Mouse (Mus musculus) cerebellum, postnatal 4 days (tissue): ENCODE data around the gene Nol10.

Experiments
- DNase-seq, 2 experiments: peaks; one replicate each; pipeline ENCODE4 v3.0.0; 2022; ENCODE audit warnings: low spot score in 2 of 2, mixed read lengths in 1 of 2

Nol10 gene

GRCm38 (mm10) chr12:17406825-17407224 is 58.6 kb downstream of the Nol10 start:
- no peak for DNase-seq

- no peak for DNase-seq
Observed at GRCm38 (mm10) chr12:17408312-17408711, 60.1 kb downstream of the Nol10 start.

DNA sequence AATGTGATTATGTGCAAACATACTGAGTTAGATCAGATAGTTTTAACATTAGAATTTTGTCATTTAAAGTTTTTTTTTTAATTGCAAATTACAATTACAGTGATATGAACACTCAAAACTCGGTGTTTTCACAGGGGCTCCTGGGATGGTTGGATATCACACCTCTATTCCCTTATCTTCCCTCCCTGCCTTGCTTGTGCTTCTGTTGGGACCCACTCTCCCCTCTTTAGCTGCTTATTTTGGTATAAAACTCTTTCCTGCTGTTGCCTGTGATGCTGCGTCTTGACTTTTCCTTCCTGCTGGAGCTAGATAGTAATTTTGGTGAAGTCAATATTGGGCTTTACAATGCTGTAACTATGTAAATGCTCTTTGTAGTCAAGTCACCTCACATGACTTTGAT is 63.0 kb downstream of the Nol10 start:
- no peak for DNase-seq

GRCm38 (mm10) chr12:17411797-17412526 is 63.7 kb downstream of the Nol10 start:
- no peak for DNase-seq

GRCm38 (mm10) chr12:17414734-17415133 is 66.5 kb downstream of the Nol10 start:
- DNase-seq, result no peak

DNA sequence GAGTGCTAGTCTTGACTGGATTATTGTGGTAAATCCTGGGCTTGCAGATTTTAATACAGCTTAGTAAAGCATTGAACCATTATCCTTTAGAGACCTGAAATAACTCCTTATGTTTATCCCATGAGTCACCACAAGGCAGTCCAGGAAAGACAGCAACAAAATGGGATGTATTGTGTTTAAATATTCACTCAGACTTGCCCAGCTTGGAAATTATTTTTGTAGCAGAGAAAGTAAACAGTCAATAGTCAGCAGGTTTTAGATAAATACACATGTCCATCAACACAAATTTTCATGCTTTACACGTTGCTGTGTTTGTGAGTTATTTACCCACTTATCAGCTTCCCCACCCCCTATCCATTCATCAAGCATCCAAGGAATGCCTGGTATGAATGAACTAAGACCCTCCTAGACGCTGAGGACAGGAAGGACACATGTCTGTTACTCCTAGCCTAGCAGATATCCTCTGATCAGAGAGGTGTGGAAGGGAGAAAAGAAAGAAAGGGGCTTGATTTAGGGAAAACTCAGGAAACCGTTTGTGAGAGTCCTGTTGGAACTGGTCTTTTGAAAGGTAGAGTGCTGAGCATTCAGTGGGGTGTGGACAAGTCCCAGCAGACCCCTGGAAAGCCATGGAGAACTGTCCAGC is 72.0 kb downstream of the Nol10 start:
- DNase-seq, result no peak

GRCm38 (mm10) chr12:17425254-17426169 is 77.3 kb downstream of the Nol10 start:
- DNase-seq, result no peak

DNA sequence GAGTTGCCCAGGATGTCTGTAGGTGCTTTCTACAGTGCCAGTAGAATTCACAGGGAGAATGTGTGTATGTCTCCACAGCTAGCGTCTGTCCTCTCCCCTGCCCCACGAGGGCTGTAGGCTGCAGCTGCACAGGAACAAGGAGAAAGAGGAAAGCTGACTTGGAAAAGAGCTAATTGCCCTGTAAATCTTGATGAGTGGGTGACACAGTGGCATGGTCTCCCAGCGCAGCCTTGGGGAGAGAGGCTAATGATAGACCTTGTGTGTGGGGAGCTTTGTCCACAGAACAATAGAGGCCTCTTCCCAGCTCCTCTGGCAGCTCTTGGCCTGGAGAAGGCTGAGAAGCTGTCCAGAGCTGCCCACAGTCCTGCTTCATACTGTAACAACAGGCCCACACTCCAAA is 78.5 kb downstream of the Nol10 start:
- DNase-seq, result no peak

DNA sequence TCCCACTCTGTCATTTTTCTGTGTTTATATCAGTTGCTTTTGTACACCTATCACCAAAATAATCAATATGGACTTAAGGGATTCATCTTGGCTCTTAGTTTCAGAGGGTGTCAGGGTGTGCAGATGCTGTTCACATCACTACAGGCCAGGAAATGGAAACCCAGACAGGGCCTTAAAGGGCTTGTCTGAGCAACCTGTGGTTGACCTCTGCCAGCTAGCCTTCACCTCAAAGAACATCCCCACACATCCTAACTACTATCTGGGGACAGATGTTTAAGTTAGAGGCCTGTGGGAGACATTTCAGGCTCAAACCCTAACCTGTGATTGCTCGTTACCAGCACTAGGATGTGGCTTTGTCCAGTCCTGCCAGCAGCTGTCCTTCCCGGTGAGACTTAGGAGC is 82.3 kb downstream of the Nol10 start:
- no peak for DNase-seq

DNA sequence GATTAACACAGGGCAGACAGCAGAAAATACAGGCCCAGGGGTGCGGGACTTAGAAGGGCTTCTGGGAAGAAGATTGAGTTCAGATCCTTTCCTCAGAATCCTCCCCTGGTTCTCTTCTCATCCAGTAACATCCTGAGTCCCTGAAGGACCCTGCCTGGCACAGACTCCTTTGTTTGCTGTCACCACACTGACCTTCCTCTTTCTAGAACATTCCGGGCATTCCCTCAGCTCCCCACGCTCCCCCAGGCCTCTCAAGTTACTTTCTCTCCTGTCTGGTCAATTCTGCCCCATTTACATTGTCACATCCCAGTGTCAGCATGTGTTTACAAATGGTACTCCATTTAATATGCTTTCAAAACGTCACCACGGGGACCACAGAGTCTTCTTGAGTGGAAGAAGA is 82.9 kb downstream of the Nol10 start:
- DNase-seq, result no peak

DNA sequence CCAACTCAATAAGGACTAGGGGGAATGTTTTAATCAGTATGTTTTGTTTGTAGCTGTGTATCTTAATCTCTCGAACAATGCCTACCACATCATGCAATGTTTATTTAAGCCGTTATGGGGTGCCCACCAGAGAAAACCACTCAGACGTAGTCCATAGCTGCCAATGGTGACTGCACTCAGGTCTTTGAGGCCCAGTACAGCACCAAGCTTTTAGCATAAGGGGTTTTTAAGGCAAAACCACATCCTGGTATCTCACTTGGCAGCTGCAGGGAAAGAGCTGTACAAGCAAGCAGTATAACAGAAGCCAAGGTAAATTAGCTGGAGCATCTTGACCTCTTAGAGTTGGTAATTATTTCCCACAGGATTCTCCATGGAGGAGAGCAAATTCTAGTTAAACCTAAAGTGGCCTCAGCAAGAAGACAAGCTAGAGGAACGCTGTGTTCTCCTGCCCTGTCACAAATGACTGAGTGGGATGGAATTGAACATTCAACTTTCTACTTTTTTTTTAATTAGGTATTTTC is 83.6 kb downstream of the Nol10 start:
- no peak for DNase-seq

- no peak for DNase-seq
Observed at GRCm38 (mm10) chr12:17433712-17434111, 85.5 kb downstream of the Nol10 start.

DNA sequence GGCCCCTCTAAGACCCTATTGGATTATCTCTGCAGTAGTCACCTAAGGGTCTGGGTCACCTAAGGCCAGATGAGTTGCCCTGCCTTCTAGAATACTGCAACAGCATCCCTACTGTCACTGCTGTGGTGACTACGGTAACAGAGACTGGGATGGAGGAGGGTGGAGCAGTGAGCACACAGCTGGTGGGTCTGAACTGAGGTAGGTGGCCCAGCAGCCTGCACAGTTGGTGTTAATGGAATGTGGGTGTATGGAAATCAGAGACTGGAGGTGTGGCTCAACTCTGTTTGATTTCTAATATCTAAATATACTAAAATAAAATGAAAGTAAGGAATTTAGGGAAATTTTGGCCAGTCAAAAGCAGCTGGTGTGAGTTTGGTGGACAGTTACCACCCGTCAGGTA is 88.2 kb downstream of the Nol10 start:
- DNase-seq, result no peak

- DNase-seq, result no peak
Observed at GRCm38 (mm10) chr12:17440251-17440651, 92.0 kb downstream of the Nol10 start.

DNA sequence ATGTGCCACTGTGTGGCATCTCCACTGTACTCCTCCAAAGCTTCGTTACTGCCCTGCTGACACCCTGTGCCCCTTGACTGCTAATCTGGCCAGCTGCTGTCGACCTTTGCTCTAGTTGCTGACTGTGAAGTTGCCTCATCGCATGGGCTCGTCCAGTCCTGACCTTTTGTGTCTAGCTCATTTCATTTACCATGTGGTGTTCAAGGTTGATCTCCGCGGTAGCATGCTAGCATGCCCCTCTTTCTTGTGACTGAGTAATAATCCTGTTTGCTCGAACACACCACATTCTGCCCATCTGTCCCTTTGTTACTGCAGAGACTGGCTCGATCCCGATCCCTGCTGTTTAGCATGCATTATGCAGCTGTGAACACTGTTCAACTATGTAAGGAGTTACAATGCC is 93.2 kb downstream of the Nol10 start:
- DNase-seq, result no peak

GRCm38 (mm10) chr12:17444406-17444805 is 96.1 kb downstream of the Nol10 start:
- no peak for DNase-seq

- DNase-seq, result no peak
Observed at GRCm38 (mm10) chr12:17445251-17445650, 97.0 kb downstream of the Nol10 start.

DNA sequence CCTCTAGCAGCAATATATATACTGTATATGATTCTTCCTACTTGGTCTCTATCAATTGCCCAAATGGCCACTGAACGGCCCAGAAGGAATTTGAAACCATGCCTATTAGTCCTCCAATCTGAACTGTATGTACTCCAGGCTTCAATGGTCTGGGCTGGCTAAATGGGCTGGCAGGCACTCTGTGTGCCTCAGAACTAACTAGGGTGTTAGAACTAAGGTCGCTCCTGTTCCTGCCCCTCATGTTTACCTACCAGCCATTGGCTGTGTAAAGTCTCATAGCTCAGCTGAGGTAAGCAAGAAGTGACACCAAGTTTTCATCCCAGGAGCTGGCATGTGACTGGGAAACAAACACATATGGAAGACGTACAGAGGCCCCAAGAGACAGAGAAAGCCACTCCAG is 100.5 kb downstream of the Nol10 start:
- DNase-seq, result no peak

DNA sequence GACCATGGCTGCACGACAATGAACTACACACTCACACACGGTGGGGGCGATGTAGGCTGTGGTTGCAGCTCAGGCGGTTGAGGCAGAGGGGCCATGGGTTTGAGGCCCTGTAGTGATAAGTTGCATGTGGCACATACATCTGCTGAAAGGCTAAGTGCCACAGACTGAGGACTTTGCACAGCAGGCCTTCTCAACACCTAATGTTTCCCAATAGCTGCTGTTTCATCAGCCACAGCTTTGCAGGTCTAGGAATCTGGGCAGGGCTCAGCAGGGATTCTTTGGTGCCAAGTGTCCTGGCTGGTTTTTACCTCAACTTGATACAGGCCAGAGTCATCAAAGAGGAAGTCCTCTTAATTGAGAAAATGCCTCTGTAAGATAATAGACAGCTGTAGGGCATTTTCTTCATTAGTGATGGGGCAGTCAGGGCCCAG is 101.4 kb downstream of the Nol10 start:
- DNase-seq, result no peak

DNA sequence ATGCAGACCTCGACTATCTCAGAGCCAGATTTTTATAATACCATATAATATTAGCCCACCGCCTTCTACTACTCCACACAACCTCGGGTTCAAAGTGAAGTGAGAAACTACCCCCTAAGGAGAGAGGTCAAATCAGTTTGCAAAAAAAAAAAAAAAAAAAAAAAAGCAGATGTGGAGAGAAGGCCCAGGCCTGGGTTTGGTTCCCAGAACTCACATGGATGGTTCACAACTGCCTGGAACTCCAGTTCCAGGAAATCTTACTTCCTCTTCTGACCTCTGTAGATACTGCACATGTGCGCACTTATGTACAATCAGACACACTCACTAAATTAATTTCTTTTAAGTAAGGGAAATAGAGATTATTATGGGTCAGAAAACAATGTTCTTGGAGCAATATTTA is 102.2 kb downstream of the Nol10 start:
- no peak for DNase-seq

DNA sequence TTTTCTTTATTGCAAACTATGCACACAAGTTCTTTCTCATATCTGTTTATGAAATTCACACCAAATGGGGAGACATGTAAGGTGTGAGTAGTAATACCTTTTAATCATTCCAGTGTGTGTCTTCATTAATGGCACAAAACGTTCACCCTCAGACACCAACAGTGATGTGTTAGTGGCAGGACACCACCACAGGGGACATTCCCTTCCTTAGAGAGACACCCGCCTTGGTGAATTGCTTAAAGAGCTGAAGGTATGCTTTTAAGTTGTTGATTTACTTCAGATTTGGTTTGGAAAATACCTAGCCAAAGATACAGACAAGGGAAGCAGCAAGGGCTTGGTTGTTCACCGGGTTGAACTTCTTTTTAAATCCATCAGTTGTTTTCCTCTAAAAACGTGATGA is 102.7 kb downstream of the Nol10 start:
- DNase-seq, result no peak

DNA sequence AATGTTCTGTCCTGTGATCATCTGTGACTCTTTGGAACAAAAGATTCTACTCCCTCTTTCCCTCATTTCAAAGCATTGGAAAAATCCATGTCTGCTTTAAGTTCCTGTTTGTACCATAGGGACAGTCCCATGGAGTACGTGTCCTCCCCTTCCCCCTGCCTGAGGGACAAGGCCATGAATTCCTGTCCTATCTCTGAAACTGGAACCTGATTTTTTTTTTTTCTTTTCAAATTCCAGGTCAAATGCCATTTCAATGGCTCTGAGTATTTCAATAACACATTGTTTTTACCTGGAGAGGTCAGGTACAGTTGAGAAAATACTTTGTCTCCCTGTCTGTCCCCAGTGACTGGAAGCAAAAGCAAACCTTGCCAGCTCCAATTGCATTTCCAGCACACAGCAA is 104.0 kb downstream of the Nol10 start:
- no peak for DNase-seq
